Mouse (Mus musculus) liver, postnatal 0 days (tissue): ENCODE measurements around the gene Gm49416. TPM values are rescaled to one million over a fixed set of nuclear protein-coding genes. Genes with fewer than 3 reads are reported as not detected.

Source experiments
- ATAC-seq: fragments of 200-750 bp; cut with Nextera tagmentation; 2 replicates; pipeline ENCODE4 v1.8.0; 2017; ENCODE audit warnings: mild to moderate bottlenecking, moderate library complexity
- DNase-seq: peaks from one replicate; pipeline ENCODE4 v3.0.0-alpha.2; 2016
- H3K27ac ChIP-seq: fragments of 300-500 bp; sonication (generic); 2 replicates; pipeline ENCODE4 v1.5.1; 2014; ENCODE audit warnings: antibody characterized with exemption, moderate library complexity, mild to moderate bottlenecking, low read depth
- H3K27me3 ChIP-seq: fragments of 300-500 bp; sonication (generic); 2 replicates; pipeline ENCODE4 v1.6.1; 2014; ENCODE audit warnings: low read length, control low read depth, mixed read lengths; ENCODE audit not compliant: insufficient read depth
- H3K36me3 ChIP-seq: fragments of 300-500 bp; sonication (generic); replicated peaks from 2 replicates; pipeline ENCODE4 v1.6.1; 2014; ENCODE audit warnings: mild to moderate bottlenecking, control low read depth, low read length, moderate library complexity, mixed read lengths; ENCODE audit not compliant: insufficient read depth
- H3K4me1 ChIP-seq: fragments of 300-500 bp; sonication (generic); 2 replicates; pipeline ENCODE4 v1.6.1; 2014; ENCODE audit warnings: antibody characterized with exemption, mild to moderate bottlenecking, control low read depth; ENCODE audit not compliant: insufficient read depth
- H3K4me2 ChIP-seq: fragments of 300-500 bp; sonication (generic); 2 replicates; pipeline ENCODE4 v1.6.1; 2014; ENCODE audit warnings: low read depth, mild to moderate bottlenecking, low read length, moderate library complexity, mixed read lengths
- H3K4me3 ChIP-seq: fragments of 300-500 bp; sonication (generic); 2 replicates; pipeline ENCODE4 v1.5.1; 2014; ENCODE audit warnings: low read depth, low read length
- H3K9ac ChIP-seq: fragments of 300-500 bp; sonication (generic); replicated peaks from 2 replicates; pipeline ENCODE4 v1.6.1; 2014; ENCODE audit warnings: mild to moderate bottlenecking, moderate library complexity
- H3K9me3 ChIP-seq: fragments of 300-500 bp; sonication (generic); 2 replicates; pipeline ENCODE4 v1.6.1; 2016; ENCODE audit warnings: mild to moderate bottlenecking, control low read depth, low read length, mixed read lengths
- CTCF ChIP-seq: sonication (generic); IDR thresholded peaks from 2 replicates; pipeline ENCODE4 v1.5.1; 2016; ENCODE audit warnings: antibody characterized with exemption, low read depth
- EP300 ChIP-seq: IDR thresholded peaks from 2 replicates; pipeline ENCODE4 v1.6.1; 2016; ENCODE audit warnings: antibody characterized with exemption, low read depth, mild to moderate bottlenecking
- whole genome bisulfite sequencing: fragments of 180-500 bp; shearing (Covaris S2); extraction: QIAGEN DNeasy Blood & Tissue Kit; methylation state at CpG from one replicate; pipeline ENCODE4 v1.1.7; 2014; ENCODE audit not compliant: insufficient replicate concordance; 5-methylcytosine and 5-hydroxymethylcytosine counted together
- polyA plus RNA-seq: library from polyadenylated mRNA; unstranded; fragments of >200 nt; fragmentation: Nextera tagmentation; extraction: Ambion mirVana; gene quantifications from 2 replicates; pipeline ENCODE4 v1.2.1, GENCODE M21; 2015

Gene Gm49416
- polyA plus RNA-seq, 1 experiment from 2014 or later = not detected

DNA sequence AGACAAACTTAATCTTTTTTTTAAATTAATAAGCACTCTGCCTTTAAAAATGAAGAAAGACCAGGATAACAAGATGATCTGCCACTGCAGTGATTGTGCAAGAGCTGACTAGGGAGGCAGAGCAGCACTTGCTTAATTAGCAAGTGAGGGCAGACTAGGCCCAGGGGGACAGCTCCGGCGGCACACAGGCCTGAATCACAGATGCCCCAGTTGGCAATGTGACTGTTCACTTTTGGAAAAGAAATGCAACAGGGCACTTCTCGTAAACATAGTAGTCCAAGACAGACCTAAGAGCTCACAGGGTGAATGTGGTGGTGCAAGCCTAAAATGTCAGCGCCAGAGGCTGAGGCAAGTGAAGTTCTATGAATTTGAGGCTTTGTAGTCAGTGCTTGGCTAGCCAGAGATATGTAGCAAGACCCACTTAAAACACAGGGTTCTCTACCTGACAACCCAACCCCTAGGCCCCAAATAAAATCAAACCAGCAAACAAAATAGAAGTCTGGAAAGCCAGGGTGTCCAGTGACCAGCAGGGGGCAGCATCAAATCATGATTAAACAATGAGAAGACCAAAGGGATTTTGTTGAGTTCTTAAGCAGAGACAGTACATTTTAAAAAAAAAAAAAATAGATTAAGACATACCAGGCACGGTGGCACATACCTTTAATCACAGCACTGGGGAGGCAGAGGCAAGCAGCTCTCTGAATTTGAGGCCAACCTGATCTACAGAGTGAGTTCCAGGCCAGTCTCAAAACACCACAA is 44.2 kb upstream of the Gm49416 start:
- Histone ChIP-seq H3K4me1 (peaks cover 15% of the 10 kb centered on the region), H3K27me3 (no peaks in the 10 kb centered on the region), H3K36me3 (peaks cover 24% of the 10 kb centered on the region), H3K4me2 (no peak overlapping the region), H3K4me3 (no peak overlapping the region), H3K27ac (no peak overlapping the region), H3K9me3 (no peaks in the 10 kb centered on the region), H3K9ac (no peak overlapping the region)
- DNase-seq = peak; percentile 83
- TF ChIP-seq EP300 (no peak), CTCF (peak; percentile 82)
- WGBS = 55% methylated on average over 5 of the region's 5 CpGs
- ATAC-seq = peak; percentile 22

DNA sequence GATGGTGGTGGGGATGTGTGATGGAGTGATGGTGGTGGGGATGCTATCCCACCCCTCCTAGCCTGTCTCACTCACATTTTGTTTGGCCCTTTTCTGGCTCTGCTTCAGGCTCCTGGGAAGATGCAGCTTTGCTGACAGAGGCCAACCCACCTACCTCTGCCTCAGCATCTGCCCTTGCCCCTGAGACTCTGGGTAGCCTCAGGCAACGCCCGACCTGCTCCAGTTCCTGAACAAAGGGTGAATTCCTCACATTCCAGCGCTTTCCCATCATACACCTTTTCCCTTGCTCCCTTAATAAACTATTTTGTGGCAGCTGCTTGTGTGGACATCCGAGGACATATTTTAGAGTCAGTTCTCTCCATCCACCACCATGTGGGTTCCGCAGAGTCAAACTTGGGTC is 40.4 kb upstream of the Gm49416 start:
- Histone ChIP-seq H3K4me1 (no peaks in the 10 kb centered on the region), H3K36me3 (peaks cover 20% of the 10 kb centered on the region), H3K27ac (no peak overlapping the region), H3K4me2 (no peak overlapping the region), H3K9ac (no peak overlapping the region), H3K9me3 (no peaks in the 10 kb centered on the region), H3K27me3 (no peaks in the 10 kb centered on the region), H3K4me3 (no peak overlapping the region)
- ATAC-seq (no peak), DNase-seq (no peak)
- 81% methylated on average over 5 of the region's 5 CpGs for WGBS
- TF ChIP-seq CTCF = no peak
- TF ChIP-seq EP300 = no peak

DNA sequence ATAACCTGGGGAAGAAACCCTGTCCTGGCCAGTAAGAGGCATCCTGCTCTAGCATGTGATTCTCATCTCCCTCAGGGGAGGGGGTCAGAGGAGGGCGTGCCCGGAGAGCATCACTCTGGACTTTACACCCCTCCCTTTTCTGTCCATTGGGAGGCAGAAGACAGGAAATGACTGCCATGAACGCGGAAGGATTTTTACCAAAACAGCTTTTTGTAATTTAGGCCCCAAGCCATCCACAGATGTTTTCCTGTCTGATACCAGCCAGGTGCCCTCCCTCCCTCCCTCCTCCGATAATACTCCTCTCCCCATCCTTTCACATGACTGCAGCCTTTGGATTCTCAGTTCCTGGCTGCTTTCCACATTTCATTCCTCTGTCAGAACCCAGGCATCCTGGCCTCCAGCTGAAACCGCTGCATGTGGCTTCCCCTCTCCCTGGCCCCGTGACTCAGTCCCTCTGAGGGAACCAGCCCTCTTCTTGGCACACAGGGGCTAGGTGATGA is 38.3 kb upstream of the Gm49416 start, which contains the start of gene Lrrn4cl:
Lrrn4cl (plus strand) TSS at position 367 of the 500 bp plus-strand sequence.
- H3K4me2 ChIP-seq = no peak within 1 kb of the TSS
- H3K36me3 ChIP-seq = peaks cover 20% of the 10 kb centered on the region
- H3K9me3 ChIP-seq = no peaks in the 10 kb centered on the region
- ATAC-seq (peak; percentile 35; the same call in 1 of the 2 replicates), DNase-seq (no peak)
- no peaks in the 10 kb centered on the region for H3K27me3 ChIP-seq
- no peak within 1 kb of the TSS for H3K4me3 ChIP-seq
- no peaks in the 10 kb centered on the region for H3K4me1 ChIP-seq
- TF ChIP-seq CTCF (no peak), EP300 (no peak)
- no peak within 1 kb of the TSS for H3K9ac ChIP-seq
- H3K27ac ChIP-seq = no peak within 1 kb of the TSS
- 40% methylated on average over 7 of the region's 7 CpGs for WGBS

DNA sequence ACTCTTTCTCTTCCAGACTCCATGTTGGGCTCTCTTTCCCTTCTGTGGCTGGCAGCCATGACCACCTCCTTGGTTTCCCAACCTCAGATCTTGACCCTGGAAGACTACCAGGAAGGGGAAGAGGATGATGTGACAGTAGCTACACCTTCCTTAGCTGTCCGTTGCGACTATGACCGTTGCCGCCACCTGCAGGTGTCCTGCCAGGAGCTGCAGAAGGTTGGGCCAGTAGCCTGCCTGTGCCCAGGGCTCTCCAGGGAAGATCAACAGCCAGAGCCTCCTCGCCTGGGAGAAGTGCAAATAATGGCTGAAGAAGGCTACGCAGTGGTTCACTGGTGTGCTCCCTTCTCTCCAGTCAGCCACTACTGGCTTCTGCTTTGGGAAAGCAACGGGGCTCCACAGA is 37.1 kb upstream of the Gm49416 start:
- Histone ChIP-seq H3K9ac (no peak overlapping the region), H3K27ac (no peak overlapping the region), H3K27me3 (no peaks in the 10 kb centered on the region), H3K36me3 (peaks cover 13% of the 10 kb centered on the region), H3K9me3 (no peaks in the 10 kb centered on the region), H3K4me3 (no peak overlapping the region), H3K4me1 (no peaks in the 10 kb centered on the region), H3K4me2 (no peak overlapping the region)
- WGBS = 54% methylated on average over 7 of the region's 7 CpGs
- no peak for DNase-seq
- TF ChIP-seq EP300 (no peak), CTCF (no peak)
- ATAC-seq = no peak

DNA sequence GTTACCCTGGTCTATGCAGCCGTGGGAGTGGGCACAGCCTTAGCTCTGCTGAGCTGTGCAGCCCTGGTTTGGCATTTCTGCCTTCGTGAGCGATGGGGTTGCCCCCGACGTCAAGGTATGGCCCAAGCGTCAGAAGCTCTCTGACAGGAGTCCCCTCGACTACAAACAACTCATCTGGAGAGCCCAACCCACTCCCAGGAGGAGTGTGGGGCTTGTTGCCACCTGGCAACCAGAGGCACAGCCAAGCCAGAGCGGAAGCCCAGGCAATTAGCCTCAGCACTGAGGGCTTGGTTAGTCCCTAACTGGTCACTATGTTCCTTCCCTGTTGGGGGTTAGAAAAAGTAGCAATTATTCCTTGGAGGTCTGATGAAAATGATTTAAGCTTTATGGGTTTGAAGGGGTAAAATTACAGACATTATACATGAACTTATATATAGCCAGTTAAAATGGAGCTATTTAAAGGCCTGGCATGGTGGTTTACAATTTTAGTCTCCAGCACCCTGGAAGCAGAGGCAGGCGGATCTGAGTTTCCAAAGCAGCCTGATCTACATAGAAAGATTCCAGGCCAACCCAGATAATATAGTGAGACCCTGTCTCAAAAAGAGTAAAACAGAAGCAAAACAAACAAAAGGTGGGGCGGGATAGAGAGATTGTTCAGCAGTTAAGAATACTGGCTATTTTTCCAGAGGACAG is 36.3 kb upstream of the Gm49416 start:
- DNase-seq = no peak
- Histone ChIP-seq H3K9me3 (no peaks in the 10 kb centered on the region), H3K27me3 (no peaks in the 10 kb centered on the region), H3K27ac (no peak overlapping the region), H3K4me2 (no peak overlapping the region), H3K4me3 (no peak overlapping the region), H3K36me3 (peaks cover 5% of the 10 kb centered on the region), H3K9ac (no peak overlapping the region), H3K4me1 (no peaks in the 10 kb centered on the region)
- TF ChIP-seq EP300 = no peak
- no peak for TF ChIP-seq CTCF
- WGBS = 62% methylated on average over 10 of the region's 10 CpGs
- no peak for ATAC-seq

DNA sequence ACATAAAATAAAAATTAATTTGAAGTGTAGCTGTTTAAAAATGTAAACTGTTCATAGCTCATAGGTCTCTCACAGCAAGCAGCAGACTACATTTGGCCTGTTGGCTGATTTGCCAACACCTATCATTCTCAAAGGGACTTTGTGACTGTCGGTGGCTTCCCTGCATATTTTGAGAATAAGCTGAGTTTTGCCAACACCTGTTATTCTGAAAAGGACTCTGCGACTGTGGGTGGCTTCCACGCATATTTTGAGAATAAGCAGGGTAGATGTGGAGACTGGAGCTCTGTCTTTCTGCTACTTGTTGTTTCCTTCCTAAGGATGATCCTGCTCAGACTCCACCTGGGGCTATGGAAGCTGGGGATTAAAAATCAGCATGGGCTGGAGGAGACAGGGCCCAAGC is 35.6 kb upstream of the Gm49416 start:
- H3K27ac ChIP-seq = no peak overlapping the region
- DNase-seq (no peak), ATAC-seq (no peak)
- H3K4me2 ChIP-seq = no peak overlapping the region
- no peaks in the 10 kb centered on the region; the same call in 1 of the 2 replicates for H3K36me3 ChIP-seq
- no peaks in the 10 kb centered on the region for H3K9me3 ChIP-seq
- H3K9ac ChIP-seq = no peak overlapping the region
- no peaks in the 10 kb centered on the region for H3K27me3 ChIP-seq
- 73% methylated on average over 3 of the region's 3 CpGs for WGBS
- no peaks in the 10 kb centered on the region for H3K4me1 ChIP-seq
- TF ChIP-seq EP300 = no peak
- no peak for TF ChIP-seq CTCF
- H3K4me3 ChIP-seq = no peak overlapping the region
